Mouse (Mus musculus): Measurements from ENCODE around the gene Ptprf.

- TF ChIP-seq POLR2AphosphoS5 (IDR thresholded peaks at IDR 0.05; ENCODE audit: insufficient replicate concordance, low read depth, low read length) (no peak), CTCF (IDR thresholded peaks at IDR 0.05; ENCODE audit: low read depth, low read length) (no peak)
These were observed 21.2 kb downstream of the Ptprf start for GRCm38 (mm10) chr4:118269999-118270398.

Data from G1E (cell line).